ENCODE assay signal across 10 mouse cellular contexts in genomic region chr12:86482029-86482428, GRCm38 (mm10).
"Had no signal": no experiment of that assay in that cellular context is flagged by ENCODE, and none has a peak within 500 bp of the region (broad histone marks: within the 10 kb centered on the region; RNA-seq: fewer than 3 reads in every experiment).

No protein-coding gene starts in this region.

- H3K4me3 ChIP-seq: limb, embryonic 15.5 days; liver, embryonic 15.5 days; lung, embryonic 15.5 days; midbrain, embryonic 13.5 days; stomach, embryonic 15.5 days had no signal

- DNase-seq: kidney, adult 8-10 months; layer of hippocampus, adult 9-11 months; layer of hippocampus, postnatal 36 days; right cerebral cortex, postnatal 14 days; thymus, postnatal 36 days had no signal

- H3K36me3 ChIP-seq: limb, embryonic 15.5 days; liver, embryonic 15.5 days; lung, embryonic 15.5 days; midbrain, embryonic 13.5 days; stomach, embryonic 15.5 days had no signal

- H3K4me1 ChIP-seq: liver, embryonic 15.5 days; lung, embryonic 15.5 days; midbrain, embryonic 13.5 days; stomach, embryonic 15.5 days had no signal

- H3K27me3 ChIP-seq: limb, embryonic 15.5 days; liver, embryonic 15.5 days; lung, embryonic 15.5 days; midbrain, embryonic 13.5 days; stomach, embryonic 15.5 days had no signal

- ATAC-seq: midbrain, embryonic 13.5 days had no signal

- H3K4me2 ChIP-seq: limb, embryonic 15.5 days; liver, embryonic 15.5 days; lung, embryonic 15.5 days; midbrain, embryonic 13.5 days; stomach, embryonic 15.5 days had no signal

- H3K9ac ChIP-seq: limb, embryonic 15.5 days; liver, embryonic 15.5 days; lung, embryonic 15.5 days; midbrain, embryonic 13.5 days; stomach, embryonic 15.5 days had no signal

- H3K27ac ChIP-seq: limb, embryonic 15.5 days; liver, embryonic 15.5 days; lung, embryonic 15.5 days; midbrain, embryonic 13.5 days; stomach, embryonic 15.5 days had no signal

- H3K9me3 ChIP-seq: limb, embryonic 15.5 days; liver, embryonic 15.5 days; lung, embryonic 15.5 days; midbrain, embryonic 13.5 days; stomach, embryonic 15.5 days had no signal
